Mouse (Mus musculus) retina, postnatal 1 day (tissue): ENCODE measurements at regions not wholly inside any gene's neighbourhood (a gene's known extent, or its start where the extent isn't known, plus 50 kb on each side); places are given as distances from the start of the nearest gene placed in this dataset.
A peak's percentile ranks its signal among the peaks of the same experiment; 100 is the strongest.

Experiments used
- DNase-seq: peaks from one replicate; pipeline ENCODE4 v3.0.0-alpha.2; 2012

DNA sequence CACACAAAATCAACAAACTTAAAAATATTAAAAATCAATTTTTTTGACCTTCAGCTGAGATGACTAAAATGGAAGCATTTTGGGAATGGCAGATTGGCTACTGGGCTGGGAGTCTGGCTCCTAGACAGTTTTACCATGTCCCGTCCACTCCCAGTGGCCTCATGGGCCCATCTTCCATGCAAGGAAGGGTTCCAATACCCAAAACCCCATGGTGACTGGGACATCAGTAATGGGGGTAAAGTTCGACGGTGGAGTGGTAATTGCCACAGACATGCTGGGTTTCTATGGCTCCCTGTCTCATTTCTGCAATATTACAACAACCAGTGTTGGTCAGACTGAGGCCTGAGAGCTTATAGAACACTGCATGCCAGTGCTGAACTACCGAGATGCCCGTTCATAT lies 82.2 kb downstream of the Il20rb start:
- DNase-seq = no peak

GRCm38 (mm10) chr9:100400366-100400765 lies 86.2 kb downstream of the Il20rb start:
- peak; percentile 87 for DNase-seq

DNA sequence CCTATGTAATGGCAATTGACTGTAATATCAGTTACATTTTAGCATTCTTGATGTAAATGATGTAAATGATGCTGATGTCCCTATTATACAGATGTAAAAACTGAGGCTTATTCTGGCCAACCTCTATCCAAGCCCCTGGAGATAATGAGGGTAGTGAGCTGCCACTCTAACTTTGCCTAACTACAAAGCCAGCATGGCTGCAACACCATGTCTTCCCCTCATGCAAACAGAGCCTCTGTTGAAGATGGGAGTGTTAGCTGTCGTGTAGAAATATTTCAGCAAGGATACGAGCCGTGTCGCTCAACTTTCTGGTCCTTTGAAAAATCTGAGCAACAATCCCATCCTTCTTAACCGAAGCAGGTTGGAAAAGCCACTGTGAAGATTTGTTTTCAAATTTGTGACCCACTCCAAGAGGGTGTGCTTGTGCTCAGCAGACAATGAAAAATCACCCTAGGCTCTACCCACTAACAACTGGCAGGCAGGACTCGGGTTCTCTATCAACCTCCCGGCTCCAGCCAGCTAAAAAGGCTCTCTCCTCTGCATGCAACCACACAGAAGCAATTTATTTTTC lies 90.2 kb downstream of the Il20rb start:
- DNase-seq = no peak

GRCm38 (mm10) chr9:100395711-100396110 lies 90.9 kb downstream of the Il20rb start:
- DNase-seq = peak; percentile 77

GRCm38 (mm10) chr9:100394632-100395031 lies 92.0 kb downstream of the Il20rb start:
- DNase-seq = no peak

DNA sequence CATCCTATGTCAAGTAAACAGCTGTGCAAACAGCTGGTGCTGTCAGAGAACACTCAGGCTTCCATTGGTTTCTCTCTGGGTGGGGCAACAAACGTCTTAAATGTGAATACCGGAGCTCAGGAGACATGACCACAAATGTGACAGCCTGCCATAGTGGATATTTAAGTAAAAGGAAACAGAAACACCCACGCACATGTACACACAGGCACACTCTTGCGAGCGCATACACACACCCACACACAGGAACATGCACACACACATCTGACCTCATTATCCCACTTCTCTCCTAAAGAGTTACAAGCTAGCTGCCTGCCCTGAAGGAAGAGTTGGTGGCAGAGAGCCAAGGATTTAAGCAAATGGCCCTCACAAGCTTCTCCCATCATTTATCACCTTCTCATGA lies 92.4 kb downstream of the Il20rb start:
- DNase-seq = peak; percentile 35

DNA sequence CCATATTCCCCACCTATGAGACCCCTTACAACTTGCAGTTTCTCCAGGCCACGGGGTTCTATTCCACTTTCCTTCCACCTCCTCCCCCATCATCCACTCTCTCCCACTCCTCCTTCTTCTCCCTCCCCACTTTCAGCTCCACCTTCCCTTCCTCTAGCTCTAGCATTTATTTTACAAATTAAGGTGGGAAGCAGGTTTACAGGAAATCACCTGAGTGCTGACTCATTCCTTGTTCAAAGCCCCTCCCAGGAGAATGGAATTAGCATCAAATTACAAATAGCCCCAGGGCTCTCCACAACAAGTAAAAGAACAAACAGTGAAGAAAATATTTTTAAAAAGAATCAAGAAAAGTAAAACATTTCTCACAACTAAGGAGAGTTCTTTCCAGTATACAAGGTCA lies 94.3 kb downstream of the Il20rb start:
- no peak for DNase-seq

- DNase-seq = no peak
These were observed 94.9 kb downstream of the Il20rb start for GRCm38 (mm10) chr9:100391566-100392213.

GRCm38 (mm10) chr9:100388393-100388792 lies 98.2 kb downstream of the Il20rb start:
- DNase-seq = no peak

GRCm38 (mm10) chr9:100387171-100387685 lies 99.4 kb downstream of the Il20rb start:
- no peak for DNase-seq

DNA sequence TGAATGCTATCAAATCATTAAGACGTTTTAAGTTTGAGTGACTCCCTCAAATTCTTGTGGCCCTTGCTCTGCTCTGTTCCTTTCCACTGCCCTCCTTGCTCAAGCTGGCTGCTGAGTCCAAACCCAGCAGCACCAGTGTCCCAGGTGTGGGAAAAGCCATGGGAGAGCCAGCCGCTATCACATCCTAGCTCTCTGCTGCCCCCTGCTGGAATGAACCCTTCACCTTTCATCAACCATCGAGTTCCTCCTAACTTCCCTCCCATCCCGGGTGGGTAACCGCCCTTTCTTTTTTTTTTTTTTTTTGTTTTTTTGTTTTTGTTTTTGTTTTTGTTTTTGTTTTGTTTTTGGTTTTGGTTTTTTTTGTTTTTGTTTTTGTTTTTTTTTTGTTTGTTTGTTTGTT lies 104.1 kb downstream of the Il20rb start:
- peak; percentile 68 for DNase-seq

GRCm38 (mm10) chr9:100369921-100370320 lies 116.7 kb downstream of the Il20rb start:
- DNase-seq = no peak

GRCm38 (mm10) chr9:100366816-100367215 lies 119.8 kb downstream of the Il20rb start:
- no peak for DNase-seq

DNA sequence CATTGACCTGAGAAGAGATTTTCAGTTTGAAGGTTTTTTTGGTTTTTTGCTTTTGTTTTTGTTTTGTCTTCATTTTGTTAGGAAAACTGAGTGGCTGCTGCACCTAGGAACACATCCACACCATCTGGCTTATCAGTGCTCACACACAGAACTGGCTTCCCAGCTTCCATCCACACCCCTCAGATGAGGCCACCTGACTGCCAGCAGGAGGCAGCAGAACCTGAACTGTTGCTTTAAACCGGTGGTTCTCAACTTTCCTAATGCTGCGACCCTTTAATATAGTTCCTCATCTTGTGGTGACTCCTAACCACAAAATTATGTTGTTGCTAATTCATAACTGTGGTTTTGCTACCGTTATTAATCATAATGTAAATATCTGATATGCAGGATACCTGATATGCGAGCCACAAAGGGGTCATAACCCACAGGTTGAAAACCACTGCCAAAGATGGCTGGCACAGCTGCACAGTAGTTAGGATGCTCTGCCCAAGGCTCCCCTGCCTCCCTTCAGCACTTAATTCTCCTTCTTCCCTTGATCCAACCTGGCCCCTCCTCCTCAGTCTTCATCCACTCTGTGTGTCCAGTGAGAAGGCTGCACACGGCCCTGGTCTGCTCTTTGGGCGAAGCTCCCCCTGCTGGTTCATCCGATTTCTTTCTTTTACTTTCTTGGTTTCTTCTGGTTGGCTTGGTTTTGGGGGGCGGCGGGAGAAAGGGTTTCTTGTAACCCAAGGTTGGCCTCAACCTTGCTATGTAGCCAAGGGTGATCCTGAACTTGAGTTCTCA lies 126.5 kb downstream of the Il20rb start:
- DNase-seq = peak; percentile 68

- DNase-seq = peak; percentile 22
These were observed 129.0 kb downstream of the Il20rb start for GRCm38 (mm10) chr9:100357553-100357952.

DNA sequence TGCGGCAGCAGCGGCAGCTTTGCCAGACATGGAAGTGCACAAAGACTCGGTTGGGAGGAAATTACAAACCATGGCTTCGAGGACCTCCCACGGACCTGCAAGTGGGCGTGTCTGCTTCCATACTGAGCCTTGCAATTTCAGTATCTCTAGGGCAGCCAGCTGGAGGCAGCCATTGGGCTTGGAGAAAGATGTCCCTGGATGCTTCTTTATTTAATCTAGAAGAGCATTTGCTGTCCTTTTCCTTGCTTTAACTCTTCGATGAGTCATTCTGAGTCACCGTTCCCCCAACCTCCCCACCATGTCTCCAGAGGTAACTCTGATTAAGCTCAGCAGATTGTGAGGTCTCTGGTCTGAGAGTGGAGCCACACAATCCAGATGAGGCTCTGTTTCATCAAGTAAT lies 145.8 kb downstream of the Il20rb start:
- DNase-seq = no peak

GRCm38 (mm10) chr9:100307765-100308164 lies 178.8 kb downstream of the Il20rb start:
- no peak for DNase-seq

- peak; percentile 16 for DNase-seq
These were observed 179.2 kb downstream of the Il20rb start for GRCm38 (mm10) chr9:100307364-100307763.

DNA sequence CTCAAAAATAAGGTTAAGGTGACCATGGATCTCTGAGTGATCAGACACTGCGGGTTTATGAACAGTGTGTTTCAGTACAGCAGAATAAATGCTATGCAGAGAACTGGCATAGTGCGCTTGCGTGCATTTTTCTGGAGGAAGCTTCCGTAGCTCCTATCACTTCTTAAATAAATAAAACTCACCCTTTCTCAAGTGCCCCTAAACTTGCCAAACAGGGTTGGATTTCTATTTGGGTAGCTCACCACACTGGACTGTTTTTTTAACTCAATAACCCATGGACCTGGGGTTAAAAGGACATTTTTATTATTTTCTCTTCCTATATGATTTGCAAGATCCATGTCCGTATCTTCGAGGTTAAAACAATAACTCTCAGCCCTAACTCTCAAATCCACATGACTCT lies 182.8 kb downstream of the Il20rb start:
- no peak for DNase-seq

- DNase-seq = peak; percentile 86
These were observed 185.0 kb downstream of the Il20rb start for GRCm38 (mm10) chr9:100301613-100302012.

- DNase-seq = no peak
These were observed 209.2 kb downstream of the Il20rb start for GRCm38 (mm10) chr9:100277361-100277760.

GRCm38 (mm10) chr9:100266528-100267387 lies 219.8 kb downstream of the Il20rb start:
- peak; percentile 72 for DNase-seq

DNA sequence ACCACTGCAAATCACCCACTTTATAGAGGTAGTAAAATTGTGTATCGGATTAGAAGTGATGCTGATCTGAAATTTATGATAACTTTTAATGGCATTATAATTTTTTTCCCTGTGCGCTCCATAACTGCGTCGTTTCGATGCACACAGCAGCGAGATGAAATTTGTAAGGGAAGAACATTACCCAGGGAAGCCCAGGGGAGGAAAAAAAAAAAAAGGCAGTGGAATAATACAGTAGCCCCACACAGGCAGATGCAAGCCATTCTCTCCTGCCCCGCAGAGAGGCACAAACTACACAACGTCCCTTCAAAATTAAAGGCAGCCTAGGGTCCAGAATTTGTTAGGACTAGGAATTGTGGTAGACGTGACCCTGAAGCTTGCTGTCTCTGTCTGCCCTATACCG lies 234.2 kb downstream of the Il20rb start:
- DNase-seq = no peak
